In the genomic region with DNA sequence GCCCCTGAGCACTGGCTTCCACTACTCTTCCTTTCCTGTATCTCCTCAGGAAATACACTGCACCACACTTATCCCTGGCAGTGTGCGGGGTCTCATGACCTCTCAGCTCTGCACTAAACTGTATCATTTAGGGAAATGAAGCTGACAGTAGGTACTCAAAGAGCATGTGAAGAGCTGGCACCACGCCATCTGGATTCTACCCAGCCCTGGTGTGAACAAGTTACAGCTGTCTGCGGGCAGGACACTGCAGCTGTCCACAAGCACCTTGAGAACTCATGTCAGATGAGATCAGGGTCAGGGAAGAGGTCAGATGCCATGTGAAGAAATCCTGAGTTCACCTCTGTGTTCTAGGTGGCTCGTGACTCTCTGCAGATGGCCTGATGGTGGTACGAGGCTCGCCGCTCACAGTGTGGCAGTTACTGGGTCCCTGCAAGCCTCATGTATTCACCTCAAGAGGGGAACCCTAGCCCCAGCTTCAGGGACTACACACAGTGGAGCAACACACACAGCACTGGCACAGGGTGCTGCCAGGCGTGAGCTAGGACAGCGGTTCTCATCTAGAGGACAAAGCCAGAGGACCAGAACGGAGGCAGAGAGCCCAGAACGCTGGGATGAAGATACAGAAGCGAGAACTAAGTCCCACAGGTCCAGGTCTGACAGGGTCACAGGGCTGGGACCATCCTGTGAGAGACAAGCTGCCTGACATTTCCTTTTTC, we compare ENCODE assay signal across 10 mouse cellular contexts. TPM values are rescaled to one million over a fixed set of nuclear protein-coding genes. Genes with fewer than 3 reads are reported as not detected.
DNase-seq lines count a peak whose midpoint lies in the region; ATAC-seq and TF ChIP-seq lines count a peak whose summit lies in the region.
"Had no signal": no experiment of that assay in that cellular context is flagged by ENCODE, and none has a peak within 500 bp of the region (broad histone marks: within the 10 kb centered on the region; RNA-seq: fewer than 3 reads in every experiment).

No protein-coding gene starts in this region.

- H3K4me3 ChIP-seq in kidney, embryonic 14.5 days (ENCODE audit: low read length) = no peak overlapping the region
- no peak overlapping the region for H3K4me3 ChIP-seq in heart, postnatal 0 days (ENCODE audit: low read depth, low read length)
- H3K4me3 ChIP-seq in lung, embryonic 14.5 days (ENCODE audit: low read depth, low read length) = no peak overlapping the region
- no peak overlapping the region for H3K4me3 ChIP-seq in midbrain, postnatal 0 days (ENCODE audit: low read depth, low read length)

- TF ChIP-seq CTCF in heart, postnatal 0 days (IDR thresholded peaks at IDR 0.05; ENCODE audit: low read depth) = no peak
- TF ChIP-seq CTCF in lung, embryonic 14.5 days (IDR thresholded peaks at IDR 0.05; ENCODE audit: low read depth) = no peak
- TF ChIP-seq CTCF in midbrain, postnatal 0 days (IDR thresholded peaks at IDR 0.05) = no peak

- no peaks in the 10 kb centered on the region for H3K9me3 ChIP-seq in kidney, embryonic 14.5 days (ENCODE audit: control insufficient read depth, low read length)
- no peaks in the 10 kb centered on the region for H3K9me3 ChIP-seq in heart, postnatal 0 days (replicated peaks; ENCODE audit: control insufficient read depth, low read length)
- no peaks in the 10 kb centered on the region for H3K9me3 ChIP-seq in lung, embryonic 14.5 days (ENCODE audit: low read depth, low read length)
- H3K9me3 ChIP-seq in midbrain, postnatal 0 days (ENCODE audit: low read length) = no peaks in the 10 kb centered on the region

- no peak overlapping the region for H3K27ac ChIP-seq in kidney, embryonic 14.5 days (ENCODE audit: low read depth, low read length)
- 0 out of 2 replicates have a peak overlapping the region, but pooled peaks have one; percentile 82 for H3K27ac ChIP-seq in heart, postnatal 0 days (ENCODE audit: low read depth)
- H3K27ac ChIP-seq in lung, embryonic 14.5 days (ENCODE audit: low read depth) = no peak overlapping the region
- H3K27ac ChIP-seq in midbrain, postnatal 0 days (ENCODE audit: low read depth, low read length) = no peak overlapping the region
- H3K27ac ChIP-seq: liver, embryonic 14.5 days had no signal

- no peak overlapping the region for H3K9ac ChIP-seq in kidney, embryonic 14.5 days (ENCODE audit: low read depth, low read length)
- H3K9ac ChIP-seq in heart, postnatal 0 days (replicated peaks; ENCODE audit: low read depth, low read length) = no peak overlapping the region
- no peak overlapping the region for H3K9ac ChIP-seq in lung, embryonic 14.5 days
- H3K9ac ChIP-seq in midbrain, postnatal 0 days (replicated peaks; ENCODE audit: low read length, poor library complexity, severe bottlenecking) = no peak overlapping the region
- H3K9ac ChIP-seq: liver, embryonic 14.5 days had no signal

- H3K36me3 ChIP-seq in kidney, embryonic 14.5 days (ENCODE audit: control insufficient read depth, insufficient read depth, low read length) = peaks cover 17% of the 10 kb centered on the region
- peaks cover 4% of the 10 kb centered on the region for H3K36me3 ChIP-seq in heart, postnatal 0 days (replicated peaks; ENCODE audit: control insufficient read depth, insufficient read depth, low read length)
- peaks cover 15% of the 10 kb centered on the region for H3K36me3 ChIP-seq in lung, embryonic 14.5 days (ENCODE audit: insufficient read depth)
- peaks cover 18% of the 10 kb centered on the region for H3K36me3 ChIP-seq in midbrain, postnatal 0 days (ENCODE audit: insufficient read depth, low read length)

- no peak for ATAC-seq in kidney, embryonic 14.5 days (ENCODE audit: low FRiP score, low TSS enrichment)
- ATAC-seq in heart, postnatal 0 days (ENCODE audit: insufficient read depth, low read depth) = peak; percentile 34
- ATAC-seq in lung, embryonic 14.5 days (ENCODE audit: insufficient read depth) = peak; percentile 29; the same call in 1 of the 2 replicates
- ATAC-seq in midbrain, postnatal 0 days (ENCODE audit: low FRiP score) = no peak
- ATAC-seq: Patski had no signal

- 85% methylated on average over 12 of the region's 12 CpGs for WGBS in kidney, embryonic 14.5 days
- 41% methylated on average over 12 of the region's 12 CpGs for WGBS in heart, postnatal 0 days
- WGBS in lung, embryonic 14.5 days = 55% methylated on average over 12 of the region's 12 CpGs
- 90% methylated on average over 12 of the region's 12 CpGs for WGBS in midbrain, postnatal 0 days

- peak; percentile 79 for DNase-seq in kidney, adult 11 months
- DNase-seq in adrenal gland, postnatal 14 days = peak; percentile 79
- DNase-seq in heart, postnatal 0 days (ENCODE audit: low spot score) = peak; percentile 30
- peak; percentile 77 for DNase-seq in lung, embryonic 14.5 days
- DNase-seq in midbrain, postnatal 0 days (ENCODE audit: low spot score) = no peak
- no peak for DNase-seq in embryo, embryonic 10 days (ENCODE audit: low spot score)
- DNase-seq in layer of hippocampus, adult 11-12 months (ENCODE audit: low spot score) = no peak

- H3K27me3 ChIP-seq in kidney, embryonic 14.5 days (ENCODE audit: control insufficient read depth, insufficient read depth, low read length) = no peaks in the 10 kb centered on the region
- H3K27me3 ChIP-seq in heart, postnatal 0 days (ENCODE audit: control insufficient read depth, insufficient read depth, low read length) = no peaks in the 10 kb centered on the region
- no peaks in the 10 kb centered on the region for H3K27me3 ChIP-seq in lung, embryonic 14.5 days (ENCODE audit: insufficient read depth, low read length)
- H3K27me3 ChIP-seq in midbrain, postnatal 0 days (ENCODE audit: insufficient read depth, low read length) = no peaks in the 10 kb centered on the region
- H3K27me3 ChIP-seq: Patski had no signal

- peaks cover 9% of the 10 kb centered on the region; the same call in 1 of the 2 replicates for H3K4me1 ChIP-seq in kidney, embryonic 14.5 days (ENCODE audit: control insufficient read depth, insufficient read depth, low read length)
- peaks cover 36% of the 10 kb centered on the region for H3K4me1 ChIP-seq in heart, postnatal 0 days (ENCODE audit: control insufficient read depth, insufficient read depth)
- H3K4me1 ChIP-seq in lung, embryonic 14.5 days (ENCODE audit: insufficient read depth) = peaks cover 26% of the 10 kb centered on the region
- H3K4me1 ChIP-seq in midbrain, postnatal 0 days (ENCODE audit: insufficient read depth, low read length) = peaks cover 5% of the 10 kb centered on the region; the same call in 1 of the 2 replicates

- no peak for TF ChIP-seq EP300 in heart, postnatal 0 days (IDR thresholded peaks at IDR 0.05; ENCODE audit: low read depth)

- no peak overlapping the region for H3K4me2 ChIP-seq in kidney, embryonic 14.5 days (replicated peaks; ENCODE audit: low read depth, low read length)
- H3K4me2 ChIP-seq in heart, postnatal 0 days (ENCODE audit: low read depth, low read length) = no peak overlapping the region
- H3K4me2 ChIP-seq in lung, embryonic 14.5 days = no peak overlapping the region
- no peak overlapping the region for H3K4me2 ChIP-seq in midbrain, postnatal 0 days (ENCODE audit: low read depth, low read length, poor library complexity, severe bottlenecking)

RNA-seq across cellular contexts. Expression of gene Map1lc3b, which starts 30.8 kb away (rescaled TPM):
- 204 and 205 TPM in 2 replicates for polyA plus RNA-seq in kidney, embryonic 14.5 days (2014; fragmentation: Nextera tagmentation; extraction: Ambion mirVana)
- 137 and 170 TPM in 2 replicates for total RNA-seq in adrenal gland, postnatal 14 days (2021)
- 186 and 191 TPM in 2 replicates for total RNA-seq in heart, postnatal 0 days (2014; rRNA removed; ENCODE audit: low replicate concordance)
- polyA plus RNA-seq in heart, postnatal 0 days (2015; fragmentation: Nextera tagmentation; extraction: Ambion mirVana) = 313 and 342 TPM in 2 replicates
- polyA plus RNA-seq in lung, embryonic 14.5 days (2014; fragmentation: Nextera tagmentation; extraction: Ambion mirVana) = 198 and 202 TPM in 2 replicates
- total RNA-seq in midbrain, postnatal 0 days (2014; rRNA removed) = 264 and 279 TPM in 2 replicates
- polyA plus RNA-seq in midbrain, postnatal 0 days (2015; fragmentation: Nextera tagmentation; extraction: Ambion mirVana) = 343 and 373 TPM in 2 replicates

RNA-seq across cellular contexts. Expression of gene Zcchc14, which starts 31.7 kb away (rescaled TPM):
- 19.3 and 26.9 TPM in 2 replicates for polyA plus RNA-seq in kidney, embryonic 14.5 days (2014; fragmentation: Nextera tagmentation; extraction: Ambion mirVana)
- 41.0 and 46.2 TPM in 2 replicates for total RNA-seq in adrenal gland, postnatal 14 days (2021)
- total RNA-seq in heart, postnatal 0 days (2014; rRNA removed; ENCODE audit: low replicate concordance) = 18.1 and 20.4 TPM in 2 replicates
- polyA plus RNA-seq in heart, postnatal 0 days (2015; fragmentation: Nextera tagmentation; extraction: Ambion mirVana) = 4.8 and 5.6 TPM in 2 replicates
- polyA plus RNA-seq in lung, embryonic 14.5 days (2014; fragmentation: Nextera tagmentation; extraction: Ambion mirVana) = 23.0 and 25.0 TPM in 2 replicates
- total RNA-seq in midbrain, postnatal 0 days (2014; rRNA removed) = 66.5 and 68.5 TPM in 2 replicates
- polyA plus RNA-seq in midbrain, postnatal 0 days (2015; fragmentation: Nextera tagmentation; extraction: Ambion mirVana) = 11.5 and 16.9 TPM in 2 replicates

RNA-seq across cellular contexts. Expression of gene Fbxo31, which starts 42.4 kb away (rescaled TPM):
- 15.5 and 17.0 TPM in 2 replicates for polyA plus RNA-seq in kidney, embryonic 14.5 days (2014; fragmentation: Nextera tagmentation; extraction: Ambion mirVana)
- 37.2 and 66.1 TPM in 2 replicates for total RNA-seq in adrenal gland, postnatal 14 days (2021)
- 26.7 and 28.9 TPM in 2 replicates for total RNA-seq in heart, postnatal 0 days (2014; rRNA removed; ENCODE audit: low replicate concordance)
- polyA plus RNA-seq in heart, postnatal 0 days (2015; fragmentation: Nextera tagmentation; extraction: Ambion mirVana) = 12.7 and 13.5 TPM in 2 replicates
- polyA plus RNA-seq in lung, embryonic 14.5 days (2014; fragmentation: Nextera tagmentation; extraction: Ambion mirVana) = 17.5 and 18.4 TPM in 2 replicates
- total RNA-seq in midbrain, postnatal 0 days (2014; rRNA removed) = 62.1 and 68.9 TPM in 2 replicates
- 36.3 and 37.3 TPM in 2 replicates for polyA plus RNA-seq in midbrain, postnatal 0 days (2015; fragmentation: Nextera tagmentation; extraction: Ambion mirVana)

Comparison
In these comparisons a context has a peak if more than half of its experiments do, and no peak if none do; other contexts are left out.
1. DNase-seq: peak in kidney, adult 11 months (single experiment), adrenal gland, postnatal 14 days (single experiment), heart, postnatal 0 days (single experiment) and lung, embryonic 14.5 days (single experiment); none in midbrain, postnatal 0 days (single experiment), embryo, embryonic 10 days (single experiment) and layer of hippocampus, adult 11-12 months (single experiment).
2. ATAC-seq: peak in heart, postnatal 0 days (single experiment) and lung, embryonic 14.5 days (single experiment); none in kidney, embryonic 14.5 days (single experiment) and midbrain, postnatal 0 days (single experiment).